Mouse (Mus musculus) cerebellum, adult 2 months (tissue): ENCODE measurements around the gene Shbg. TPM values are rescaled to one million over a fixed set of nuclear protein-coding genes. Genes with fewer than 3 reads are reported as not detected.

Experiments
- DNase-seq, 2 experiments: peaks; one replicate each; pipeline ENCODE4 v3.0.0; 2021
- H3K27ac ChIP-seq: fragments of 200-500 bp; 2 replicates; pipeline ENCODE4 v1.5.1; 2012; ENCODE audit warnings: low read length, control low read depth, inconsistent platforms; ENCODE audit not compliant: insufficient read depth
- H3K27me3 ChIP-seq: fragments of 200-500 bp; 2 replicates; pipeline ENCODE4 v1.6.1; 2012; ENCODE audit warnings: inconsistent platforms, mild to moderate bottlenecking, low read length, moderate library complexity; ENCODE audit not compliant: control insufficient read depth, insufficient read depth
- H3K4me1 ChIP-seq: fragments of 200-500 bp; 2 replicates; pipeline ENCODE4 v1.6.1; 2011; ENCODE audit warnings: low read length; ENCODE audit not compliant: control insufficient read depth, insufficient read depth
- H3K4me3 ChIP-seq: fragments of 200-500 bp; replicated peaks from 2 replicates; pipeline ENCODE3; 2011; ENCODE audit warnings: mild to moderate bottlenecking, low read depth, low read length, control low read depth; ENCODE audit not compliant: insufficient read depth
- CTCF ChIP-seq: fragments of 200-500 bp; IDR thresholded peaks from 2 replicates; pipeline ENCODE4 v1.5.1; 2011; ENCODE audit warnings: low read depth, mild to moderate bottlenecking, control low read depth, low read length, moderate library complexity, borderline replicate concordance; ENCODE audit not compliant: insufficient read depth
- POLR2A ChIP-seq: fragments of 200-500 bp; IDR thresholded peaks from 2 replicates; pipeline ENCODE4 v1.6.1; 2011; ENCODE audit warnings: low read length, control low read depth, borderline replicate concordance; ENCODE audit not compliant: insufficient read depth
- WGBS: fragments of 180-500 bp; shearing (Covaris S2); methylation state at CpG from one replicate; pipeline ENCODE4 v1.1.7; 2018; 5-methylcytosine and 5-hydroxymethylcytosine counted together
- polyA plus RNA-seq: library from polyadenylated mRNA; depleted of rRNA; stranded (reverse); fragments of >200 nt; gene quantifications from 2 replicates; pipeline ENCODE4 v1.2.3, GENCODE M21; 2012

The Shbg gene
- polyA plus RNA-seq, 1 experiment = 0.11 TPM

DNA sequence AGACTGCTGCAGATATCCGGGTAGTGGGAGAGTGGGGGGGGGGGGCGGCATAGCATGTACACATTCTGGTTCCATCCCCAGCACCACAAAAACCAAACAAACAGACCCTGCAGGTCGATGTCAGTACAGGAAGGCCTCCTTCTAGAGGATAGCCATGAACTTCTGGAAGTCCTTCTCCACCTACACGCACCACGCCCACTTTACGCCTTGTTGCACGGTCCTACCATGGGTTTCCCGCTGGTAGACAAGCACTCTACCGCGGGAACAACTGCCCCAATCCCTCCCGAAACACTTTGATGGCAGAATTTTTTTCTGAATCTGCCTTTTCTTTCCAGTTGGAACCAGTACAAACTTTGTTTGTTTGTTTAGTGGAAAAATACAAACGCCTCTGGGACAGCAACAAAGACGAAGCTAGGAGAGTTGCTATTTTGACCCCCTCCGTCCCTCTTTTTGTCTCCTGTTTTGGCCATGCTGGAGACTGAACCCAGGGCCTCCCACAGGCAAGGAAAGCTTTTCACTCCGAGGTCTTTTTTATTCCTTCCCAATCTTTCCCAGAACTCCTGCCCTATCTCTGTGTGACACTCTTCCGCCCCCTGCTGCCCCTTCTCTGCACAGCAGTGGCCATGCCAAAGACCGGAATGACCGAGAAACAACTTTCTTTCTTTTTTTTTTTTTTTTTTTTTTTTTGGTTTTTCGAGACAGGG lies 4.0 kb downstream of the Shbg start:
- H3K4me3 ChIP-seq = no peak overlapping the region
- H3K4me1 ChIP-seq = 0 out of 2 replicates have a peak, but pooled peaks cover 3% of the 10 kb centered on the region
- WGBS = 8% methylated on average over 19 of the region's 19 CpGs
- H3K27me3 ChIP-seq = no peaks in the 10 kb centered on the region
- TF ChIP-seq POLR2A = no peak
- peak; percentile 84 for TF ChIP-seq CTCF
- DNase-seq = peak; percentile 80 to 88
- no peak overlapping the region for H3K27ac ChIP-seq

GRCm38 (mm10) chr11:69610899-69611298 lies 6.8 kb downstream of the Shbg start:
- H3K27me3 ChIP-seq = no peaks in the 10 kb centered on the region
- no peak for TF ChIP-seq POLR2A
- TF ChIP-seq CTCF = no peak
- DNase-seq = peak; percentile 24 to 59
- no peak overlapping the region for H3K4me3 ChIP-seq
- 0 out of 2 replicates have a peak, but pooled peaks cover 3% of the 10 kb centered on the region for H3K4me1 ChIP-seq
- no peak overlapping the region for H3K27ac ChIP-seq
- 33% methylated on average over 4 of the region's 4 CpGs for WGBS

DNA sequence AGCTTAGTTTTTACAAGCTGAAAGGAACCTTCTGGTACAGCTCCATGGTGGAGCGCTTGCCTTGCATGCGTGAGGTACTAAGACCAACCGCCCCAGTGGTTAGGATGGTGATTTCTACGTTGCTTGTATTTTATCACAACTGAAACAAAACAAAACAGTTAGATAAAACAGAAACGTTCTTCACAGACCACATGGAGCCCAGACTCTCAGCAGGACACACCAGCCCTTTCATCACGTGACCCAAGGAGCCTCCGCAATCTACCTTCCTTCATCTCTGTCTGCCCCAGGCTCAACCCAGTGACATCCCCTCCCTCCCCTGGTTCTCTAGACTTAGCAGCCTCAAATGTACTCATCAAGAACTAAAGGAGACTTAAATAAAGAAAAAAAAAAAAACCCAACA lies 8.3 kb downstream of the Shbg start:
- H3K27me3 ChIP-seq = no peaks in the 10 kb centered on the region
- TF ChIP-seq CTCF = no peak
- no peak for TF ChIP-seq POLR2A
- 0 out of 2 replicates have a peak, but pooled peaks cover 2% of the 10 kb centered on the region for H3K4me1 ChIP-seq
- 70% methylated on average over 7 of the region's 7 CpGs for WGBS
- H3K4me3 ChIP-seq = no peak overlapping the region
- no peak for DNase-seq
- H3K27ac ChIP-seq = no peak overlapping the region

GRCm38 (mm10) chr11:69608525-69608924 lies 9.2 kb downstream of the Shbg start:
- Histone ChIP-seq H3K4me3 (no peak overlapping the region), H3K27ac (no peak overlapping the region), H3K4me1 (no peaks in the 10 kb centered on the region; the same call in 1 of the 2 replicates), H3K27me3 (no peaks in the 10 kb centered on the region)
- 90% methylated on average over 3 of the region's 3 CpGs for WGBS
- TF ChIP-seq CTCF = no peak
- TF ChIP-seq POLR2A = no peak
- DNase-seq = no peak

GRCm38 (mm10) chr11:69606832-69607231 lies 10.9 kb downstream of the Shbg start:
- Histone ChIP-seq H3K4me1 (peaks cover 7% of the 10 kb centered on the region), H3K27ac (no peak overlapping the region), H3K27me3 (no peaks in the 10 kb centered on the region), H3K4me3 (no peak overlapping the region)
- TF ChIP-seq POLR2A (no peak), CTCF (no peak)
- no peak for DNase-seq
- WGBS = 84% methylated on average over 2 of the region's 2 CpGs

DNA sequence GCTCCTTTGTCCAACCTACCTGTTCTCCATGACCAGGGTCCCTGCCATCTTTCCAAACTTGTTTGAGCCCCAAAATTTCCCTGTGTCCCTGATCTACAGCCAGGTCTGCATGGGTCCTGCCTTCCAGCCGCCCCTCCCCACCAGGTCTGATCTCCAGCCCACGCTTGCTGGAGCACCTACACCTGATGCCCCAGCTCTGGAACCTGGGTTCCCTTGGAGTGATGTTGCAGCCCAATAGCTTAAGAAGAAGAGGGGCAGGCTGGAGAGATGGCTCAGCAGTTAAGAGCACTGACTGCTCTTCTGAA lies 11.3 kb downstream of the Shbg start:
- H3K4me1 ChIP-seq = peaks cover 10% of the 10 kb centered on the region
- no peak overlapping the region for H3K27ac ChIP-seq
- H3K27me3 ChIP-seq = no peaks in the 10 kb centered on the region
- 89% methylated on average over 2 of the region's 2 CpGs for WGBS
- peak in 1 of 2 experiments; percentile 36 for DNase-seq
- TF ChIP-seq CTCF (no peak), POLR2A (no peak)
- no peak overlapping the region for H3K4me3 ChIP-seq

- Histone ChIP-seq H3K27ac (peak within 1 kb of the TSS; percentile 97), H3K4me3 (peak within 1 kb of the TSS; percentile 78), H3K27me3 (no peaks in the 10 kb centered on the region), H3K4me1 (peaks cover 15% of the 10 kb centered on the region)
- WGBS = 2% methylated on average over 32 of the region's 32 CpGs
- DNase-seq = peak; percentile 94 to 95
- TF ChIP-seq CTCF (no peak), POLR2A (peak; percentile 99)
These were observed 11.8 kb downstream of the Shbg start, which contains the start of gene Atp1b2 for GRCm38 (mm10) chr11:69605726-69606490. Atp1b2 (minus strand) TSS chr11:69605942.
